Mouse (Mus musculus): ENCODE results near the gene Syt9.

DNA sequence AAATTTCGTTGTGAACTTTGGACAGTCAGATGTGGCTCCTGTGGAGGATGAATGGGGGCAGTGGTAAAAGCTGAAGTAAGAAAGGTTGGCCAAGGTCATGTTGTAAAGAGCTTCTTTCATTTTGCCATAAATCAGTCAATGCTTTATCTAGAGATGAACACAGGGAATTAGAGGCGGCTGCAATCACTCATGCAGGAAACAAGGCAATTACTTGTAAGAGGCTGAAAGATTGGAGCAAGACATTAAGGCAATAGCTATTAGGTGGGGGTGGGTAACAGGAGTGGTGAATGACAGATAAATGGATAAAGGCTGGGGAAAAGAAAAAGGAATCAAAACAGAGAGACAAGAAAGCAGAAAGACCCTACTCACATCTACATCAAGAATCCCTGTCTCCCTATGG, 193.2 kb downstream of the Syt9 start:
- TF ChIP-seq POLR2A (IDR thresholded peaks at IDR 0.05; ENCODE audit: insufficient read length, low read depth) = no peak
- no peak for TF ChIP-seq USF1 (IDR thresholded peaks at IDR 0.05; ENCODE audit: low read depth)

Measured in myocyte (in vitro differentiated cells).